Mouse (Mus musculus) embryonic facial prominence, embryonic 14.5 days (tissue): Measurements from ENCODE around the gene Armh3. TPM values are rescaled to one million over a fixed set of nuclear protein-coding genes. Genes with fewer than 3 reads are reported as not detected.

Experiments
- ATAC-seq: fragments of 200-750 bp; cut with Nextera tagmentation; 2 replicates; pipeline ENCODE4 v1.8.0; 2017; ENCODE audit warnings: low read depth, moderate number of reproducible peaks, moderate TSS enrichment
- DNase-seq: peaks from one replicate; pipeline ENCODE4 v3.0.0-alpha.2; 2015; ENCODE audit warnings: low spot score
- H3K27ac ChIP-seq: fragments of 300-500 bp; sonication (generic); replicated peaks from 2 replicates; pipeline ENCODE4 v1.5.1; 2014; ENCODE audit warnings: low read depth, mild to moderate bottlenecking, low read length, moderate library complexity
- H3K27me3 ChIP-seq: fragments of 300-500 bp; sonication (generic); replicated peaks from 2 replicates; pipeline ENCODE4 v1.6.1; 2014; ENCODE audit warnings: low read length; ENCODE audit not compliant: control insufficient read depth, insufficient read depth
- H3K36me3 ChIP-seq: fragments of 300-500 bp; sonication (generic); 2 replicates; pipeline ENCODE4 v1.6.1; 2014; ENCODE audit warnings: low read length, mixed read lengths; ENCODE audit not compliant: control insufficient read depth, insufficient read depth
- H3K4me1 ChIP-seq: fragments of 300-500 bp; sonication (generic); 2 replicates; pipeline ENCODE4 v1.6.1; 2014; ENCODE audit warnings: antibody characterized with exemption, low read length; ENCODE audit not compliant: control insufficient read depth, insufficient read depth
- H3K4me2 ChIP-seq: fragments of 300-500 bp; sonication (generic); 2 replicates; pipeline ENCODE4 v1.6.1; 2014; ENCODE audit warnings: low read depth, mild to moderate bottlenecking, low read length, moderate library complexity, mixed read lengths
- H3K4me3 ChIP-seq: fragments of 300-500 bp; sonication (generic); 2 replicates; pipeline ENCODE4 v1.5.1; 2014; ENCODE audit warnings: low read depth, mild to moderate bottlenecking, low read length
- H3K9ac ChIP-seq: fragments of 300-500 bp; sonication (generic); 2 replicates; pipeline ENCODE4 v1.6.1; 2014; ENCODE audit warnings: low read depth, mild to moderate bottlenecking, low read length, moderate library complexity, mixed read lengths
- H3K9me3 ChIP-seq: fragments of 300-500 bp; sonication (generic); 2 replicates; pipeline ENCODE4 v1.6.1; 2016; ENCODE audit warnings: low read length; ENCODE audit not compliant: control insufficient read depth
- WGBS: fragments of 180-500 bp; shearing (Covaris S2); extraction: QIAGEN DNeasy Blood & Tissue Kit; methylation state at CpG from one replicate; pipeline ENCODE4 v1.1.7; 2014; 5-methylcytosine and 5-hydroxymethylcytosine counted together
- polyA plus RNA-seq: library from polyadenylated mRNA; unstranded; fragments of >200 nt; fragmentation: Nextera tagmentation; extraction: Ambion mirVana; gene quantifications from 2 replicates; pipeline ENCODE4 v1.2.1, GENCODE M21; 2014

The Armh3 gene
- polyA plus RNA-seq, 1 experiment from 2014 or later: 13.7 TPM

DNA sequence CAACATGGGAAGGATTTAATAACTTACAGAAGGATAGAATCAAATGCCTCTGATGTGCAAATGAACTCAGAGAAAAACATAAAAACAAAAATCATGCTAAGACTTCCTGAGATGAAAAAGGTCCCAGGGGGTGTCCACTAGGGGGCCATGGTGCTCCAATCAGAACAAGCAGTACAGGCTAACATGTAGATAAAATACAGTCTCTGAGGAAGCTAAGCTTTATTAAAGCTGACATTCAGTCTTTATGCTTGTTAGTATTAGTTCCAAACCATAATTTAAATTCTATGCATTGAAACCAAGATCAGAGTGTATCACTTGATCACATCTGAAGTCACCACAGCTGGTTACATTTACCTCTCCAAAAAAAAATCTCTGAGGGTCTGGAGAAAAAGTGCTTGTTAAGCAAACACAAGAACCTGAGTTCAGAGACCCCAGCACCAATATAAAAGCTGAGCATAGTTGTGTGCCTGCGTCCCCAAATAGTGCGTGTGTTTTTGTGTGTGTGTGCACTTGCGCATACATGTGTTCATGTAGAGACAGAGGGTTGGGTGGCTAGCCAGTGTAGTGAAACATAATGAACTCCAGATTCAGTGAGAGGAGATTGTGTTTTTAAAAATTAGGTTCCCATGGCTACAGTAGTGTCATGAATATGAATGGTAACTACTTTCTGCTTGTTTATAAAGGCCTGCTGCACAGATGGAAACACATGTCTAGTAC, 151.1 kb downstream of the Armh3 start:
- peaks cover 11% of the 10 kb centered on the region for H3K4me1 ChIP-seq
- H3K27ac ChIP-seq: peak overlapping the region; percentile 79
- H3K4me3 ChIP-seq: no peak overlapping the region
- H3K9ac ChIP-seq: no peak overlapping the region
- no peak overlapping the region for H3K4me2 ChIP-seq
- ATAC-seq (peak; percentile 88), DNase-seq (peak; percentile 84)
- H3K36me3 ChIP-seq: no peaks in the 10 kb centered on the region
- 56% methylated on average over 3 of the region's 3 CpGs for WGBS
- H3K9me3 ChIP-seq: no peaks in the 10 kb centered on the region
- no peaks in the 10 kb centered on the region for H3K27me3 ChIP-seq

DNA sequence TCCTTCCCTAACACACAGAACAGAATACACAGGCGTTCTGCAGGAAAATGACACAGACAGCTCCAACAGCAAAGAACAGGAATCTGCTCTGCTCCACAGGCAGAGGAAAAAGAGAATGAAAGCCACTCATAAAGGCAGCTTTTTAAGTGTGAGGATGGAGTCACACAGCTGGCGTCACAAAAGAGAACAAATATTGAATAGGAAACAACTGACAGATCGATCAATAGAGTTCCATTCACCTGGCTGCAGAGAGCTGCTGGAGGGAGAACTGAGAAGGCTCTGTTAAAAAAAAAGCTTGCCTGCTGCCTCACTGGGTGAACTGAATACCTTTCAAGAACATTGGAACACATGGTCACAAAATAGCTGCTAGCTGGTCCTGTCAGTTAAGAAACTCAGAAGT, 154.1 kb downstream of the Armh3 start:
- no peaks in the 10 kb centered on the region for H3K36me3 ChIP-seq
- peaks cover 11% of the 10 kb centered on the region for H3K4me1 ChIP-seq
- no peak overlapping the region for H3K27ac ChIP-seq
- 73% methylated on average over 3 of the region's 3 CpGs for WGBS
- no peak overlapping the region for H3K4me2 ChIP-seq
- no peaks in the 10 kb centered on the region for H3K9me3 ChIP-seq
- no peak overlapping the region for H3K4me3 ChIP-seq
- DNase-seq (no peak), ATAC-seq (no peak)
- no peaks in the 10 kb centered on the region for H3K27me3 ChIP-seq
- H3K9ac ChIP-seq: no peak overlapping the region

DNA sequence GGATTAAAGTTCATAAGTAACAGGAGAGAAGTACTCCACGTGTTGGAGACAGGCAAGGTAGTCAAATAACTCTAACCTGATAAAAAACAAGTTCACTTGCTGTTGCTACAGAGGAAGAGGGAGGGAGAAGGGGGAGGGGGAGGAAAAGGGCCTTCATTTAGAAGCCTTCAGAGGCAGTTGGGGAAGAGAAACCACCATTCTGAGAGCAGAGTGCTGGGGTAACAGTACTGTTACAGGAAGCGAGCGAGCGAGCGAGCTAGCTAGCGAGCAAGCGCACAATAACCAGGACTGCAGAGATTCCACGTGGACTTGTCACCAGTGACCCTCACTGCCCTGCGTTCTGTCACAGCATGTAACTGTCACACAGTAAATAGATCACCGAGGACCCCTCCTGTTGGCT, 154.9 kb downstream of the Armh3 start:
- ATAC-seq (no peak), DNase-seq (peak; percentile 14)
- 50% methylated on average over 10 of the region's 10 CpGs for WGBS
- Histone ChIP-seq H3K36me3 (no peaks in the 10 kb centered on the region), H3K27ac (no peak overlapping the region; the same call in 1 of the 2 replicates), H3K4me3 (no peak overlapping the region), H3K9ac (no peak overlapping the region; the same call in 1 of the 2 replicates), H3K4me2 (no peak overlapping the region), H3K9me3 (no peaks in the 10 kb centered on the region), H3K4me1 (peaks cover 11% of the 10 kb centered on the region), H3K27me3 (no peaks in the 10 kb centered on the region)

DNA sequence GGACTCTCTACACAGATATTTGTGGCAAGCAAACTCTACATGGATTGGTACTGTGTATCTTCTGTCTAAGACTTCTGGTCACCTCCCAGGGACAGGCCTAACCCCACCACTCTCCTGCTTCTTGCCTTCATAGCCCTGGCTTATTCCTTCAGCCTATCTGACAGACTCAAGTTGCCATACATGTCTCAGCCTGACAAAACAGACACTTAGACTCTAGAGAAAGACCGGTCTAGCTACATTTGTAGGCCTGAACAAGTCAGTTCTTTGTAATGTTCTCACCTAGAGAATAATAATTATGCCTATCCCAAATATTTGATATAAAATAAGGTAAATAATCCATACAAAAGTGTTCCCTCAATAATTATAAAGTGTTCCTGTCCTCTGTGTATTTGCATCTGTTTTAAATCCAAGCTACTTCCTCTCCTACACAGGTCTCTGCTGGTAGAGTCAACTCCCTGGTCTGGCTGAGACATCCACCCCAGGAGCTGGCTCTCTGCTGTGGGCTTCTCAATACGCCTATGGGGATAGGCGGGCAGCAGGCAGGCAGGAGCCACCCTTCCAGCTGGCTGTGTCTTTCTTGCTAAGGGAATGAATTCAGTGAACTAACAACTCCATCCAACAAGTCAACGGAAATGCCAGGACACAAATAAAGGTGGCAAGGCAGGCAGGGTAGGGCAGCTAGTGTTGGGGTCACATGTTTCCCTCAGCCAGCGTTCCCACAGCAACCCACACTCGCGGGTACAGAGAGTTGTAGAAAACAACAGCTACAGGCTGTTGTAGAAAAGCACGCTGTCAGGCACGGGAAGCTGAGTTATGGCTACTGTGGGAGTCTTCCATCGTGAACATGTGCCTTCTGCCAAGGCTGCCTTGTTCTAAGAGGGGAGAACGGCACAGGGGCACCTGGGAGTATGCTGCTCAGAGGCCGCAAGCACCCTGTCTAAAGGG, 161.0 kb downstream of the Armh3 start:
- H3K4me1 ChIP-seq: no peaks in the 10 kb centered on the region
- DNase-seq: peak; percentile 75
- H3K36me3 ChIP-seq: no peaks in the 10 kb centered on the region
- H3K4me3 ChIP-seq: no peak overlapping the region
- H3K9me3 ChIP-seq: no peaks in the 10 kb centered on the region
- no peak overlapping the region for H3K9ac ChIP-seq
- peak overlapping the region; percentile 77 for H3K27ac ChIP-seq
- ATAC-seq: peak; percentile 76; the same call in 1 of the 2 replicates
- no peak overlapping the region for H3K4me2 ChIP-seq
- 76% methylated on average over 12 of the region's 12 CpGs for WGBS
- H3K27me3 ChIP-seq: no peaks in the 10 kb centered on the region

DNA sequence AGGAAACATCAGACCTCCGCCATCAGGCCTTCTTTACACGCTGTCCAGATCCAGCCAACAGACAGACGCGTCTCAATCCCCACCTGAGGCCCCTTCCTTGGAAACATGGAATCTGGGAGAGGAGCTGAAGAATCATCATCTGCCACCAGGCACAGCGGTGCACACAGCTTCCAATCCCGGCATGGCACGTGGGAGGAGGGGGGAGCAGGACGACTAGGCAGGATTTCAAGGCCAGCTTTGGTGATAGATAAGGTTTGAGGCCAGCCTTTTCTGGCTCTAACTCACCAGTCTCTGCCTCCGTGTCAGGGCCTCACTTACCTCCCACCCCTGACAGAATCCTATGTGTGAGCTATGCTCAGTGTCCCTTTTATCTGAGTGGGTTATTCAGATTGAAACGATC, 162.8 kb downstream of the Armh3 start:
- no peaks in the 10 kb centered on the region for H3K36me3 ChIP-seq
- H3K4me3 ChIP-seq: no peak overlapping the region
- H3K4me2 ChIP-seq: no peak overlapping the region
- no peak overlapping the region for H3K27ac ChIP-seq
- DNase-seq (no peak), ATAC-seq (no peak)
- H3K9ac ChIP-seq: no peak overlapping the region
- H3K27me3 ChIP-seq: no peaks in the 10 kb centered on the region
- 88% methylated on average over 10 of the region's 10 CpGs for WGBS
- H3K4me1 ChIP-seq: no peaks in the 10 kb centered on the region
- no peaks in the 10 kb centered on the region for H3K9me3 ChIP-seq

DNA sequence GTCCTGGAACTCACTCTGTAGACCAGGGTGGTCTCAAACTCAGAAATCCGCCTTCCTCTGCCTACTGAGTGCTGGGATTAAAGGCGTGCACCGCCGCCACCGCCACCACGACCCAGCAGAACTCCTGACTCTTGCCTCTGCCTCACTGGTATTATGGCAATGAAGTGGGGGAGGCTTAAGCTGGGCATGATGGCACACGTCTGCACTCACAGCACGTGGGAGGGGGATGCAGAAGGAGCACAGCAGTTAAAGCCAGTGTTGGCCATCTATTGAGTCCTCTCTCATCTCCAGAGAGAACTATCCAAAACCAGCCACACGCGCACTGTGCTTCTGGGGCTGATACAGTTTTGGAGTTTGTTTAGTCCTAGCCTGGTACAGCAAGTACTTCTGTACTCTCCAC, 164.6 kb downstream of the Armh3 start:
- no peak for ATAC-seq
- Histone ChIP-seq H3K9me3 (no peaks in the 10 kb centered on the region), H3K4me3 (no peak overlapping the region), H3K4me1 (no peaks in the 10 kb centered on the region), H3K9ac (no peak overlapping the region), H3K27ac (no peak overlapping the region), H3K4me2 (no peak overlapping the region), H3K36me3 (no peaks in the 10 kb centered on the region), H3K27me3 (no peaks in the 10 kb centered on the region)
- DNase-seq: no peak
- 77% methylated on average over 10 of the region's 10 CpGs for WGBS

DNA sequence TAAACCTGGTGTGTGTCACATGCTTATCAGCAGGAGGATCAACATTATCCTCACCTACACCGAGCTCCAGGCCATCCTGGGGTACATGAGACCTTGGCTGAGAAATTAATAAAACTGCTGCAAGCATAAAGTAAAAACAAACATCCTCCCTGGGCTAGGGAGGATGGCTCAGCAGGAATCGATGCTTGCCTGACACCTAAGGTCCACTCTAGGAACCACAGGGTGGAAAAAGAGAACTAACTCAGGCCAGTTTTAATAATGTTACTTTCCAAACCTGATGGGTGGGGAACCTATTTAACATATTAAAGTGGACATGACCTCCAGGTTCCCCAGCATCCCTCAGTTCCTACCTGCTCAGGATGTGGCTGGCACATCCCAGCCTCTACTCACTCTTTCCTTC, 167.6 kb downstream of the Armh3 start:
- Histone ChIP-seq H3K9me3 (peaks cover 4% of the 10 kb centered on the region; the same call in 1 of the 2 replicates), H3K27ac (no peak overlapping the region), H3K9ac (no peak overlapping the region), H3K36me3 (no peaks in the 10 kb centered on the region), H3K4me2 (no peak overlapping the region), H3K4me1 (no peaks in the 10 kb centered on the region), H3K27me3 (no peaks in the 10 kb centered on the region), H3K4me3 (no peak overlapping the region)
- 57% methylated on average over 2 of the region's 2 CpGs for WGBS
- no peak for ATAC-seq
- no peak for DNase-seq

DNA sequence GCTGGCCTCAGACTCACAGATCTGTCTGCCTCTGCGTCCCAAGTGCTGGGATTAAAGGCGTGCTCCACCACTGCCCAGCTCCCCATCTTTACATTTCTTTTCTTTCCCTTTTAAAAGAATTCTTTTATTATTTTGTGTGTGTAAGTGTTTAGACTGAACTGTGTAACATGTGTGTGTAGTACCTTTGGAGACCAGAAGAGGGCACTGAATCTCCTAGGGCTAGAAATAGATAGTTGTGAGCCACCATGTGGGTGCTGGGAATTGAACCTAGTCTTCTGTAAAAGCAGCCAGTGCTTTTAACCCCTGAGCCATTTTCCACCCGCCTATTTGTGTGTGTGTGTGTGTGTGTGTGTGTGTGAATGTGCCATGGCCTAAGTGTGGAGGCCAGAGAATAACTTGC, 170.6 kb downstream of the Armh3 start:
- WGBS: 96% methylated on average over 3 of the region's 3 CpGs
- ATAC-seq (no peak), DNase-seq (no peak)
- H3K4me1 ChIP-seq: no peaks in the 10 kb centered on the region
- no peak overlapping the region for H3K9ac ChIP-seq
- H3K27ac ChIP-seq: no peak overlapping the region
- peaks cover 4% of the 10 kb centered on the region; the same call in 1 of the 2 replicates for H3K9me3 ChIP-seq
- no peak overlapping the region for H3K4me2 ChIP-seq
- no peaks in the 10 kb centered on the region for H3K36me3 ChIP-seq
- no peak overlapping the region for H3K4me3 ChIP-seq
- no peaks in the 10 kb centered on the region for H3K27me3 ChIP-seq
